Mouse (Mus musculus) cerebellum, postnatal 10 days (tissue): ENCODE data around the gene Crip1.

Source experiments
- DNase-seq, 2 experiments: peaks; one replicate each; pipeline ENCODE4 v3.0.0; 2021; ENCODE audit warnings: mixed read lengths in 2 of 2

Crip1 gene

GRCm38 (mm10) chr12:113146112-113147057 lies at the start of gene Crip1:
TSS of gene Crip1 (plus strand) at chr12:113146316.
- DNase-seq = peak; percentile 87 to 91

GRCm38 (mm10) chr12:113097040-113097439 lies 49.1 kb upstream of the Crip1 start:
- peak in 1 of 2 experiments; percentile 54 for DNase-seq

GRCm38 (mm10) chr12:113097749-113098281 lies 48.3 kb upstream of the Crip1 start, which contains the start of gene Mta1:
TSS of gene Mta1 (plus strand) at chr12:113098278.
- peak; percentile 71 to 81 for DNase-seq

- DNase-seq = peak; percentile 59 to 61
Observed at GRCm38 (mm10) chr12:113098530-113099151, 47.5 kb upstream of the Crip1 start.

GRCm38 (mm10) chr12:113099470-113100237 lies 46.5 kb upstream of the Crip1 start:
- DNase-seq = peak in 1 of 2 experiments; percentile 39

GRCm38 (mm10) chr12:113100448-113101076 lies 45.6 kb upstream of the Crip1 start:
- peak; percentile 64 to 75 for DNase-seq

GRCm38 (mm10) chr12:113101251-113101960 lies 44.7 kb upstream of the Crip1 start:
- DNase-seq = no peak

- DNase-seq = peak; percentile 81 to 82
Observed at GRCm38 (mm10) chr12:113102461-113102860, 43.7 kb upstream of the Crip1 start.

- peak; percentile 58 to 63 for DNase-seq
Observed at GRCm38 (mm10) chr12:113103846-113104451, 42.2 kb upstream of the Crip1 start.

GRCm38 (mm10) chr12:113106386-113106785 lies 39.7 kb upstream of the Crip1 start:
- no peak for DNase-seq

- DNase-seq = no peak
Observed at GRCm38 (mm10) chr12:113107431-113108124, 38.5 kb upstream of the Crip1 start.

- DNase-seq = no peak
Observed at GRCm38 (mm10) chr12:113108528-113109283, 37.4 kb upstream of the Crip1 start.

- no peak for DNase-seq
Observed at GRCm38 (mm10) chr12:113109801-113110200, 36.3 kb upstream of the Crip1 start.

GRCm38 (mm10) chr12:113114141-113114540 lies 32.0 kb upstream of the Crip1 start:
- no peak for DNase-seq

GRCm38 (mm10) chr12:113114856-113115538 lies 31.1 kb upstream of the Crip1 start:
- DNase-seq = no peak

- peak; percentile 92 to 95 for DNase-seq
Observed at GRCm38 (mm10) chr12:113119516-113120410, 26.4 kb upstream of the Crip1 start.

GRCm38 (mm10) chr12:113124726-113125125 lies 21.4 kb upstream of the Crip1 start:
- DNase-seq = no peak

GRCm38 (mm10) chr12:113130732-113131131 lies 15.4 kb upstream of the Crip1 start:
- no peak for DNase-seq
